Mouse (Mus musculus): Measurements from ENCODE around the gene Eef1b2. TPM values are rescaled to one million over a fixed set of nuclear protein-coding genes. Genes with fewer than 3 reads are reported as not detected.
A peak's percentile ranks its signal among the peaks of the same experiment; 100 is the strongest.
"Not testable (repeated sequence)": the region's sequence is repeated elsewhere in the genome, so short reads cannot be mapped to it uniquely, and the experiment has no call there.

The Eef1b2 gene
- polyA plus RNA-seq, 1 experiment from 2014 or later: 676 TPM

DNA sequence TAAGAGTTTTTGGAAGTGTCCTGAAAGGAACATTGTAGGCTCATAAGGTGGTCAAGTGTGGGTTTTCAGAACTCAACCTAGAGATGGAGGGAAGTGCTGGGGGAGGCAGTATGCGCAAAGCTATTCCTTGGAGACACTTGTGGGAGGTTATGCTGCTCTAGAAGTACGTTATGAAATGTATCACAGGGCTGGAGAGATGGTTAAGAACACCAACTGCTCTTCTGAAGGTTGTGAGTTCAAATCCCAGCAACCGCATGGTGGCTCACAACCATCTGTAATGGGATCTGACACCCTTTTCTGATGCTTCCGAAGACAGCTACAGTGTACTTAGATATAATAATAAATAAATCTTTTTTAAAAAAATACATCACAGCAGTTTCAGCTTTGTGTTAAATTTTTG lies 3.5 kb downstream of the Eef1b2 start:
- 92% methylated on average over 4 of the region's 4 CpGs for WGBS
- Histone ChIP-seq H3K27ac (no peak overlapping the region), H3K9me3 (replicated peaks) (no peaks in the 10 kb centered on the region), H3K4me1 (peaks cover 20% of the 10 kb centered on the region), H3K27me3 (ENCODE audit: low read depth, poor library complexity, severe bottlenecking) (no peaks in the 10 kb centered on the region), H3K36me3 (peaks cover 50% of the 10 kb centered on the region), H3K4me3 (no peak overlapping the region)
- no peak for DNase-seq (ENCODE audit: low spot score)

GRCm38 (mm10) chr1:63180575-63180974 lies 4.0 kb downstream of the Eef1b2 start:
- not testable (repeated sequence) for H3K4me3 ChIP-seq; H3K9me3 ChIP-seq (replicated peaks); H3K27me3 ChIP-seq (ENCODE audit: low read depth, poor library complexity, severe bottlenecking)
- Histone ChIP-seq H3K27ac (0 out of 2 replicates have a peak overlapping the region, but pooled peaks have one; percentile 14), H3K4me1 (peaks cover 15% of the 10 kb centered on the region), H3K36me3 (peaks cover 50% of the 10 kb centered on the region)
- DNase-seq (ENCODE audit: low spot score): peak; percentile 32
- 66% methylated on average over 4 of the region's 4 CpGs for WGBS

GRCm38 (mm10) chr1:63181019-63181418 lies 4.4 kb downstream of the Eef1b2 start:
- H3K9me3 ChIP-seq (replicated peaks): no peaks in the 10 kb centered on the region
- H3K27ac ChIP-seq: 0 out of 2 replicates have a peak overlapping the region, but pooled peaks have one; percentile 14
- no peaks in the 10 kb centered on the region for H3K27me3 ChIP-seq (ENCODE audit: low read depth, poor library complexity, severe bottlenecking)
- H3K4me3 ChIP-seq: no peak overlapping the region
- WGBS: 15% methylated on average over 3 of the region's 3 CpGs
- H3K36me3 ChIP-seq: peaks cover 50% of the 10 kb centered on the region
- H3K4me1 ChIP-seq: peaks cover 12% of the 10 kb centered on the region
- peak; percentile 94 for DNase-seq (ENCODE audit: low spot score)

- Histone ChIP-seq H3K36me3 (peaks cover 50% of the 10 kb centered on the region), H3K4me3 (no peak overlapping the region), H3K9me3 (replicated peaks) (no peaks in the 10 kb centered on the region), H3K27ac (no peak overlapping the region), H3K27me3 (ENCODE audit: low read depth, poor library complexity, severe bottlenecking) (no peaks in the 10 kb centered on the region), H3K4me1 (peaks cover 12% of the 10 kb centered on the region)
- no peak for DNase-seq (ENCODE audit: low spot score)
- 100% methylated on average over 1 of the region's 1 CpGs for WGBS
Observed at GRCm38 (mm10) chr1:63181480-63181879, 4.9 kb downstream of the Eef1b2 start.

DNA sequence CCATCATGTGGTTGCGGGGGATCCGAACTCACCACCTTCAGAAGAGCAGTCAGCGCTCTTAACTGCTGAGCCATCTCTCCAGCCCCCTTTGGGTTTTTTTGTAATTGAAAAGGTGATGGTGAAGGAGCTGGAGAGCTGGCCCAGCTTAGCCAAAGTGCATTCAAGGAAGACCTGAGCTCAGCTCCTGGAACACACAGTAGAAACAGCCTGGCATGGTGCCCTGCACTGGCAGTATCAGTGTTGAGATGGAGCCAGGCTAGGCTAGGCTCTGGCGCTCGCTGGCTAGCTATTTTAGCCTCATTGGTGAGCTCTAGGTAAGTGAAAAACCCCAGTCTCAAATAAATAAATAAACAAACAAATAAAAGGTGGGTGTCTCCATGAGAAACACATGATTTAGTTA lies 5.6 kb downstream of the Eef1b2 start:
- no peak for DNase-seq (ENCODE audit: low spot score)

DNA sequence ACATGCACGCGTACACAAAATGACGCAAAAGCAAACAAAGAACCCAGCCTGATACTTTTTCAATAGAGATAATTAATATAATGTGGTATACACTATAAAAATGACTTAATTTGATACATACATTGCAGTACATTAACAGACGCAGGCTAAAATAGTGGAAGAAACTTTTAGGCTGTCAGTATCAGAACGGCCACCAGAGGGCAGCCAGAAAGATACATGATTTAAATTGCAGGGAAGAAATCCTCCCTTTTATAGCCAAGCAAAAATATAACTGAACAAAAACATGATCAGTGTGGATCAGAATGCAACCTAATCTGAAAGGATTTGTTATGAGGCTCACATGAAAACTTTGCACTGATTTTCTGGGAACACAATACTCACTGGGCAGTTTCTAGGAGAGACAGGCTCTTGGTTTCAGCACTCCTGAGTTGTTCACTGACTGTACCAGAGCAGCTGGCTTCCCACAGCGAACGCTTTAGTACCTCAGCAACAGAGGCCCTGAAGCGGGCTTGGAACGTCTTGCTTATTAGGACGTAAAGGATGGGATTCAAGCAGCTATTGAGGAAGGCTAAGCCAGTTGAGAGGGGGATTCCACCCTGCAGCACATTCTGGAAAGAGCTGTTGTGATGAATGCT lies 6.1 kb downstream of the Eef1b2 start:
- peak; percentile 56 for DNase-seq (ENCODE audit: low spot score)
- no peak overlapping the region for H3K4me3 ChIP-seq
- H3K9me3 ChIP-seq (replicated peaks): no peaks in the 10 kb centered on the region
- H3K27me3 ChIP-seq (ENCODE audit: low read depth, poor library complexity, severe bottlenecking): no peaks in the 10 kb centered on the region
- 70% methylated on average over 10 of the region's 10 CpGs for WGBS
- H3K4me1 ChIP-seq: peaks cover 9% of the 10 kb centered on the region
- H3K36me3 ChIP-seq: peaks cover 47% of the 10 kb centered on the region
- no peak overlapping the region for H3K27ac ChIP-seq

More for the DNA sequence above, 5.6 kb downstream of the Eef1b2 start:
- Histone ChIP-seq H3K27me3 (ENCODE audit: low read depth, poor library complexity, severe bottlenecking) (no peaks in the 10 kb centered on the region), H3K4me1 (peaks cover 12% of the 10 kb centered on the region), H3K4me3 (no peak overlapping the region), H3K36me3 (peaks cover 50% of the 10 kb centered on the region), H3K9me3 (replicated peaks) (no peaks in the 10 kb centered on the region), H3K27ac (no peak overlapping the region)
- 81% methylated on average over 5 of the region's 5 CpGs for WGBS

DNA sequence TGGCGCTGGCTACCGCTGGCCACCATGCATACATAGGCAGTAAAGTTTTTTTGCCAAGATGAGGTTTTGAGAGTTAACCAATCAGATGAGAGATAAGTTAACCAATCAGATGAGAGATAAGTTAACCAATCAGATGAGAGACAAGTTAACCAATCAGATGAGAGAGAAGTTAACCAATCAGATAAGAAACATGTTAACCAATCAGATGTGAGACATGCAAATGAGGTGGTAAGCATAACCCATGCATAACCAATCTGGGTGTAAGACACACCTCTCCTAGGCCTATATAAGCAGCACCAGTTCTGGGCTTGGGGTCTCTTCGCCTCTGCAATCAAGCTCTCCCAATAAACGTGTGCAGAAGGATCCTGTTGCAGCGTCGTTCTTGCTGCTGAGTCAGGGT lies 8.8 kb downstream of the Eef1b2 start:
- DNase-seq (ENCODE audit: low spot score); H3K4me1 ChIP-seq; H3K27ac ChIP-seq; H3K9me3 ChIP-seq (replicated peaks); H3K4me3 ChIP-seq; H3K27me3 ChIP-seq (ENCODE audit: low read depth, poor library complexity, severe bottlenecking): not testable (repeated sequence)
- H3K36me3 ChIP-seq: peaks cover 21% of the 10 kb centered on the region
- WGBS: 94% methylated on average over 6 of the region's 6 CpGs

DNA sequence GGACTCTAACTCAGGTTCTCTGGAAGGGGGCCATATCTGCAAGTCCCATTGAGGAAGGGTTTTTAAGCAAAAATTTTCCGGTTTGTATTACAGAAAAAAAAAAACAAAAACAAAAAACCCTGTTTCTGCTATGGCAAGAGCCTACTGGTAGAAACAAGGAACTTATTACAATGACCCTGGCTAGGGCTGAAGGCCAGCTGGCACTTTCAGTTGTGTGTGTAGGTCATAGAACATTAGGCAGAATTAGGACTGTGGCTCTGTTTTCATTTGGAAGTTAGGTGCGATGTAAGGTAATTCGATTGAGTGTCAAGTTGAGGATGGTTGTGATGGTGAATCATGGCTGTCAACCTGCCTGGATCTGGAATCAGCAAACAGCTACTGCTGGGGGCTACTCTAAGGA lies 11.9 kb downstream of the Eef1b2 start:
- H3K9me3 ChIP-seq (replicated peaks): no peaks in the 10 kb centered on the region
- no peak for DNase-seq (ENCODE audit: low spot score)
- 92% methylated on average over 3 of the region's 3 CpGs for WGBS
- no peak overlapping the region for H3K4me3 ChIP-seq
- no peak overlapping the region for H3K27ac ChIP-seq
- peaks cover 2% of the 10 kb centered on the region; the same call in 1 of the 2 replicates for H3K36me3 ChIP-seq
- H3K4me1 ChIP-seq: no peaks in the 10 kb centered on the region
- H3K27me3 ChIP-seq (ENCODE audit: low read depth, poor library complexity, severe bottlenecking): no peaks in the 10 kb centered on the region

DNA sequence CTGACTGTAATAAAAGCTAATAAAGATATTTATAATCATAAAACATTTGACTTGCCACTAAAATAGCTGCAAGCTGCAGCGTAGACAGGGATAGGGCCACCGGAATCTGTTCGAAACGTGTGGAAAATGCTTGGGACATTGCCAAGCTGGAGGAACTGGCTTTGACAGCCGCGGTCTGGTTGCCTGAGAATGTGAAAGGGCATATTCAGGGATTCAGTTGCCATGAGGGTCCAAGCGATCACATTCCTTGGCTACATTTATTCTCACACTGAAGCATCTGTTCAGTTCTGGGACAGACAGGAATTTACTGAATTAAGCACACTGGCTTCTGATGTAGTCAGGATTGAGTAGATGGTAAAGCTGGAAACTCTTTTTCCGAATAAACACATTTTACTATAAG lies 14.2 kb downstream of the Eef1b2 start:
- WGBS: 91% methylated on average over 8 of the region's 8 CpGs
- Histone ChIP-seq H3K9me3 (replicated peaks) (no peaks in the 10 kb centered on the region), H3K36me3 (no peaks in the 10 kb centered on the region), H3K4me1 (no peaks in the 10 kb centered on the region), H3K27me3 (ENCODE audit: low read depth, poor library complexity, severe bottlenecking) (no peaks in the 10 kb centered on the region), H3K4me3 (no peak overlapping the region), H3K27ac (no peak overlapping the region)
- DNase-seq (ENCODE audit: low spot score): no peak

DNA sequence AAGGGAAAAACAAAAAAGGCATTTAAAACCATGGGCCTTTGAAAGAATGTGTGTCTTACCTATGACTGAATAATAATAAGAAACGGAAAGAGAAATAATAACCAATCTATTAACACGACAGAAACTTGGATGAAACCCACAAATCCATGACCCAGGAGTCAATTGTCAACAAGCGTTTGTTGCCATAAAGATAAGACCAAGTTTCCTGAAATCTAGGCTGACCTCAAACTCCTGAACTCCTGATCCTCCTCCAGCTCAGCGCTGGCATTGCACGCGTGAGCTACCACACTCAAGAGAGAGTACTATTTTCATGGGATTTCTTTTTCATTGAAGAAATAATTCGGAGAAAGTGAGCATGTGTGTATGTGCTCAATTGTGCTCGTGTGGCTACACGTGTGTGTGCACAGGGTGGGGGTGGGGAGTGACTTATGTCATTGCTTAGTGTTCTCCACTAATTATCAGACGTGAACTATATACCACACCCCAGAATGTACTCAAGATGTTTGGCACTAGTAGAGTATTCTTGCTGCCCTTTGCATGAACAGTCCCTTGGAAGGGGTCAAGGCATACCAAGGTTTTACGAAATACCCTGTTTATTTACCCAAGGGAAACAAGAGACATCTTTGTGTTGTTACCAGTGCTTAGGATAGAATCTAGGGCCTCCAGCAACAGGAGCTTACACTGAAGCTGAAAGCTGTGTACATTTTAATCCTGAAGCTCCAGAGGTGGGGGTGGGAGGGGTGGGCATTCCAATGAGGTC lies 15.9 kb downstream of the Eef1b2 start:
- no peak overlapping the region for H3K4me3 ChIP-seq
- H3K27ac ChIP-seq: no peak overlapping the region
- 91% methylated on average over 11 of the region's 11 CpGs for WGBS
- no peaks in the 10 kb centered on the region for H3K9me3 ChIP-seq (replicated peaks)
- no peaks in the 10 kb centered on the region for H3K4me1 ChIP-seq
- no peak for DNase-seq (ENCODE audit: low spot score)
- H3K36me3 ChIP-seq: no peaks in the 10 kb centered on the region
- H3K27me3 ChIP-seq (ENCODE audit: low read depth, poor library complexity, severe bottlenecking): no peaks in the 10 kb centered on the region

DNA sequence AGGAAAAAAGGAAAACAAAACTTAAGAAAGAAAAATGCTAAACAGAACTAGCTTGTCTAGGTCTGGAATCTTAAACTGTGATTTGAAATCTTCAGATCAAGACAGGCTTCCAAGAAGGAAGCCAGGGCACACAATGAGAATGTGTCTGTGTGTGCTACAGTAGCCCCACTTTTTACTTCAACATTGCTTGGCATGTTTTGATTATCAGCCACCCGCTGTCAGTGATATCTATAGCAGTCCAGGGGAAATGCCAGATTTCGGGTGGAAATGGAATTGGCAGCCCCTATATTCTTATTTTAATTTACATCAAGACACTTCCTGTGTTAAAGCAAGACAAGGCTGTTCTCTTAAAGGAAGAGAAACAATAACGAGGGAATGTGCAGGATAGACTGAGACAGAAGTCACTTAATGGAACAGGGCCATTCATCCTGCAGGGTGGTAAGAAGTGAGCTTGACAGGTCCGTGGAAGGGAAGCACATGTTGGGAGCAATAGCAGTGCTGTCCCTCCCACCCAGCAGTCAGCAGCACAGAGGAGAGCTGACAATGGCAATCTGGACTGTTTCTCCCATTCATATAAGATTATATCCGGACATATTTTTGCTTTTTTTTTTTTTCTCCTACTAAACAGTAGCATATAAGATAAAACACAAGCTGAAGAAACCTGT lies 19.4 kb downstream of the Eef1b2 start:
- H3K27ac ChIP-seq: no peak overlapping the region
- no peak for DNase-seq (ENCODE audit: low spot score)
- WGBS: 69% methylated on average over 5 of the region's 5 CpGs
- H3K9me3 ChIP-seq (replicated peaks): peaks cover 7% of the 10 kb centered on the region; the same call in 1 of the 2 replicates
- no peaks in the 10 kb centered on the region; the same call in 1 of the 2 replicates for H3K27me3 ChIP-seq (ENCODE audit: low read depth, poor library complexity, severe bottlenecking)
- no peak overlapping the region for H3K4me3 ChIP-seq
- no peaks in the 10 kb centered on the region for H3K4me1 ChIP-seq
- H3K36me3 ChIP-seq: no peaks in the 10 kb centered on the region

GRCm38 (mm10) chr1:63199387-63199786 lies 22.8 kb downstream of the Eef1b2 start:
- H3K27me3 ChIP-seq (ENCODE audit: low read depth, poor library complexity, severe bottlenecking): peaks cover 23% of the 10 kb centered on the region; the same call in 1 of the 2 replicates
- peaks cover 12% of the 10 kb centered on the region for H3K4me1 ChIP-seq
- no peak overlapping the region for H3K4me3 ChIP-seq
- peaks cover 7% of the 10 kb centered on the region; the same call in 1 of the 2 replicates for H3K9me3 ChIP-seq (replicated peaks)
- no peaks in the 10 kb centered on the region for H3K36me3 ChIP-seq
- DNase-seq (ENCODE audit: low spot score): no peak
- 94% methylated on average over 6 of the region's 6 CpGs for WGBS
- no peak overlapping the region for H3K27ac ChIP-seq

- Histone ChIP-seq H3K27ac (no peak overlapping the region), H3K27me3 (ENCODE audit: low read depth, poor library complexity, severe bottlenecking) (peaks cover 30% of the 10 kb centered on the region; the same call in 1 of the 2 replicates), H3K36me3 (no peaks in the 10 kb centered on the region), H3K9me3 (replicated peaks) (peaks cover 7% of the 10 kb centered on the region; the same call in 1 of the 2 replicates), H3K4me3 (no peak overlapping the region), H3K4me1 (peaks cover 19% of the 10 kb centered on the region)
- DNase-seq (ENCODE audit: low spot score): no peak
- WGBS: 92% methylated on average over 18 of the region's 18 CpGs
Observed at GRCm38 (mm10) chr1:63200322-63200721, 23.7 kb downstream of the Eef1b2 start.
